Mouse (Mus musculus) olfactory bulb, adult 2 months (tissue): ENCODE results near the gene Tmem258. TPM values are rescaled to one million over a fixed set of nuclear protein-coding genes. Genes with fewer than 3 reads are reported as not detected.
A peak's percentile ranks its signal among the peaks of the same experiment; 100 is the strongest.
"Not testable (repeated sequence)": the region's sequence is repeated elsewhere in the genome, so short reads cannot be mapped to it uniquely, and the experiment has no call there.

Experiments
- H3K27ac ChIP-seq: fragments of 200-500 bp; 2 replicates; pipeline ENCODE4 v1.5.1; 2012; ENCODE audit warnings: low read depth, low read length; ENCODE audit not compliant: insufficient read depth
- H3K4me1 ChIP-seq: fragments of 200-500 bp; 2 replicates; pipeline ENCODE4 v1.6.1; 2012; ENCODE audit warnings: low read length; ENCODE audit not compliant: control insufficient read depth, insufficient read depth
- H3K4me3 ChIP-seq: fragments of 200-500 bp; 2 replicates; pipeline ENCODE4 v1.5.1; 2012; ENCODE audit warnings: mild to moderate bottlenecking, low read depth, low read length, moderate library complexity; ENCODE audit not compliant: insufficient read depth
- CTCF ChIP-seq: fragments of 200-500 bp; IDR thresholded peaks from 2 replicates; pipeline ENCODE4 v1.5.1; 2012; ENCODE audit warnings: low read depth, mild to moderate bottlenecking, low read length, moderate library complexity; ENCODE audit not compliant: insufficient read depth
- POLR2A ChIP-seq: fragments of 200-500 bp; IDR thresholded peaks from 2 replicates; pipeline ENCODE4 v1.6.1; 2012; ENCODE audit warnings: mild to moderate bottlenecking, low read depth, low read length, moderate library complexity; ENCODE audit not compliant: insufficient read depth
- WGBS: fragments of 180-500 bp; shearing (Covaris S2); methylation state at CpG from one replicate; pipeline ENCODE4 v1.1.7; 2018; 5-methylcytosine and 5-hydroxymethylcytosine counted together
- polyA plus RNA-seq: library from polyadenylated mRNA; stranded (reverse); fragments of >200 nt; gene quantifications from 2 replicates; pipeline ENCODE4 v1.2.4, GENCODE M21; 2012; ENCODE audit warnings: low replicate concordance; ENCODE audit not compliant: missing spikeins, insufficient read depth, insufficient read length

Gene Tmem258
- not detected in 2 replicates for polyA plus RNA-seq

- no peaks in the 10 kb centered on the region for H3K4me1 ChIP-seq
- under 1% methylated on average over 40 of the region's 40 CpGs for WGBS
- H3K27ac ChIP-seq, result peak within 1 kb of the TSS; percentile 94
- TF ChIP-seq CTCF (no peak), POLR2A (peak; percentile 59; the same call in 1 of the 2 replicates)
- peak within 1 kb of the TSS; percentile 76 for H3K4me3 ChIP-seq
Observed at GRCm38 (mm10) chr19:10203848-10204615, at the start of gene Tmem258, which contains the start of gene Fen1. Tmem258 (plus strand) TSS chr19:10204014. Fen1 (minus strand) TSS chr19:10204169.

GRCm38 (mm10) chr19:10157725-10158124, 46.1 kb upstream of the Tmem258 start:
- H3K27ac ChIP-seq, result no peak overlapping the region
- no peak overlapping the region for H3K4me3 ChIP-seq
- H3K4me1 ChIP-seq, result no peaks in the 10 kb centered on the region
- TF ChIP-seq POLR2A (no peak), CTCF (no peak)
- 76% methylated on average over 2 of the region's 2 CpGs for WGBS

GRCm38 (mm10) chr19:10163896-10164295, 39.9 kb upstream of the Tmem258 start:
- Histone ChIP-seq H3K4me3 (no peak overlapping the region), H3K4me1 (no peaks in the 10 kb centered on the region), H3K27ac (no peak overlapping the region)
- WGBS, result 43% methylated on average over 3 of the region's 3 CpGs
- TF ChIP-seq POLR2A (no peak), CTCF (no peak)

GRCm38 (mm10) chr19:10165928-10166327, 37.9 kb upstream of the Tmem258 start:
- not testable (repeated sequence) for H3K27ac ChIP-seq, H3K4me3 ChIP-seq, H3K4me1 ChIP-seq
- 81% methylated on average over 4 of the region's 4 CpGs for WGBS

GRCm38 (mm10) chr19:10167112-10167511, 36.7 kb upstream of the Tmem258 start:
- Histone ChIP-seq H3K4me1 (no peaks in the 10 kb centered on the region), H3K4me3 (no peak overlapping the region), H3K27ac (no peak overlapping the region)
- 70% methylated on average over 4 of the region's 4 CpGs for WGBS
- TF ChIP-seq POLR2A (no peak), CTCF (no peak)

GRCm38 (mm10) chr19:10167951-10168350, 35.9 kb upstream of the Tmem258 start:
- WGBS, result 81% methylated on average over 1 of the region's 1 CpGs
- TF ChIP-seq POLR2A (no peak), CTCF (no peak)

GRCm38 (mm10) chr19:10168441-10168840, 35.4 kb upstream of the Tmem258 start:
- TF ChIP-seq POLR2A, result no peak
- no peak for TF ChIP-seq CTCF
- 91% methylated on average over 3 of the region's 3 CpGs for WGBS
- H3K4me3 ChIP-seq, result no peak overlapping the region
- H3K4me1 ChIP-seq, result no peaks in the 10 kb centered on the region
- H3K27ac ChIP-seq, result no peak overlapping the region

More at GRCm38 (mm10) chr19:10167951-10168350, 35.9 kb upstream of the Tmem258 start:
- Histone ChIP-seq H3K4me1 (no peaks in the 10 kb centered on the region), H3K27ac (no peak overlapping the region), H3K4me3 (no peak overlapping the region)

GRCm38 (mm10) chr19:10169179-10169578, 34.6 kb upstream of the Tmem258 start:
- no peak overlapping the region for H3K27ac ChIP-seq
- TF ChIP-seq POLR2A, result no peak
- TF ChIP-seq CTCF, result no peak
- no peaks in the 10 kb centered on the region for H3K4me1 ChIP-seq
- no peak overlapping the region for H3K4me3 ChIP-seq

- WGBS, result 87% methylated on average over 3 of the region's 3 CpGs
- not testable (repeated sequence) for H3K4me3 ChIP-seq, H3K27ac ChIP-seq, H3K4me1 ChIP-seq
Observed at GRCm38 (mm10) chr19:10169692-10170330, 34.0 kb upstream of the Tmem258 start.
